Mouse (Mus musculus): Measurements from ENCODE around the gene Lrig2. TPM values are rescaled to one million over a fixed set of nuclear protein-coding genes. Genes with fewer than 3 reads are reported as not detected.

Lrig2 gene
- polyA plus RNA-seq, 2 experiments, result 15.0 to 20.2 TPM

- Histone ChIP-seq H3K4me3 (replicated peaks; ENCODE audit: low read length) (no peak overlapping the region), H3K36me3 (ENCODE audit: control insufficient read depth, insufficient read depth, low read length) (no peaks in the 10 kb centered on the region), H3K4me2 (replicated peaks; ENCODE audit: low read depth, low read length, severe bottlenecking) (no peak overlapping the region), H3K27ac (replicated peaks; ENCODE audit: low read depth, low read length) (no peak overlapping the region), H3K4me1 (ENCODE audit: control insufficient read depth, insufficient read depth, low read length) (no peaks in the 10 kb centered on the region), H3K9me3 (ENCODE audit: control insufficient read depth, low read length) (no peaks in the 10 kb centered on the region), H3K27me3 (ENCODE audit: control insufficient read depth, insufficient read depth, low read length) (no peaks in the 10 kb centered on the region), H3K9ac (ENCODE audit: low read depth, low read length, severe bottlenecking) (no peak overlapping the region)
- ATAC-seq (ENCODE audit: low FRiP score, low read depth) (no peak), DNase-seq (ENCODE audit: low spot score) (no peak)
- no peak for TF ChIP-seq POLR2A (IDR thresholded peaks at IDR 0.05; ENCODE audit: borderline replicate concordance, extremely low read depth, insufficient read depth, insufficient read length)
- WGBS, result 20% methylated on average over 2 of the region's 2 CpGs
Measured at GRCm38 (mm10) chr3:104525516-104525915, 13.8 kb upstream of the Lrig2 start.

- Histone ChIP-seq H3K9ac (ENCODE audit: low read depth, low read length, severe bottlenecking) (no peak overlapping the region), H3K36me3 (ENCODE audit: control insufficient read depth, insufficient read depth, low read length) (no peaks in the 10 kb centered on the region), H3K4me2 (replicated peaks; ENCODE audit: low read depth, low read length, severe bottlenecking) (no peak overlapping the region), H3K4me3 (replicated peaks; ENCODE audit: low read length) (no peak overlapping the region), H3K4me1 (ENCODE audit: control insufficient read depth, insufficient read depth, low read length) (no peaks in the 10 kb centered on the region), H3K27me3 (ENCODE audit: control insufficient read depth, insufficient read depth, low read length) (no peaks in the 10 kb centered on the region), H3K9me3 (ENCODE audit: control insufficient read depth, low read length) (no peaks in the 10 kb centered on the region), H3K27ac (replicated peaks; ENCODE audit: low read depth, low read length) (no peak overlapping the region)
- DNase-seq (ENCODE audit: low spot score), result no peak
- TF ChIP-seq POLR2A (IDR thresholded peaks at IDR 0.05; ENCODE audit: borderline replicate concordance, extremely low read depth, insufficient read depth, insufficient read length), result no peak
- 64% methylated on average over 1 of the region's 1 CpGs for WGBS
- no peak for ATAC-seq (ENCODE audit: low FRiP score, low read depth)
Measured at GRCm38 (mm10) chr3:104525029-104525428, 13.3 kb upstream of the Lrig2 start.

- Histone ChIP-seq H3K27me3 (ENCODE audit: control insufficient read depth, insufficient read depth, low read length) (no peaks in the 10 kb centered on the region), H3K36me3 (ENCODE audit: control insufficient read depth, insufficient read depth, low read length) (no peaks in the 10 kb centered on the region), H3K4me3 (replicated peaks; ENCODE audit: low read length) (no peak overlapping the region), H3K4me2 (replicated peaks; ENCODE audit: low read depth, low read length, severe bottlenecking) (no peak overlapping the region), H3K4me1 (ENCODE audit: control insufficient read depth, insufficient read depth, low read length) (no peaks in the 10 kb centered on the region), H3K9me3 (ENCODE audit: control insufficient read depth, low read length) (no peaks in the 10 kb centered on the region), H3K27ac (replicated peaks; ENCODE audit: low read depth, low read length) (no peak overlapping the region), H3K9ac (ENCODE audit: low read depth, low read length, severe bottlenecking) (no peak overlapping the region)
- ATAC-seq (ENCODE audit: low FRiP score, low read depth), result no peak
- DNase-seq (ENCODE audit: low spot score), result no peak
- TF ChIP-seq POLR2A (IDR thresholded peaks at IDR 0.05; ENCODE audit: borderline replicate concordance, extremely low read depth, insufficient read depth, insufficient read length), result no peak
- 81% methylated on average over 4 of the region's 4 CpGs for WGBS
Measured at GRCm38 (mm10) chr3:104523333-104523871, 11.7 kb upstream of the Lrig2 start.

- Histone ChIP-seq H3K36me3 (ENCODE audit: control insufficient read depth, insufficient read depth, low read length) (no peaks in the 10 kb centered on the region), H3K4me3 (replicated peaks; ENCODE audit: low read length) (no peak overlapping the region), H3K9me3 (ENCODE audit: control insufficient read depth, low read length) (no peaks in the 10 kb centered on the region), H3K4me2 (replicated peaks; ENCODE audit: low read depth, low read length, severe bottlenecking) (no peak overlapping the region), H3K9ac (ENCODE audit: low read depth, low read length, severe bottlenecking) (no peak overlapping the region), H3K4me1 (ENCODE audit: control insufficient read depth, insufficient read depth, low read length) (no peaks in the 10 kb centered on the region), H3K27ac (replicated peaks; ENCODE audit: low read depth, low read length) (no peak overlapping the region), H3K27me3 (ENCODE audit: control insufficient read depth, insufficient read depth, low read length) (no peaks in the 10 kb centered on the region)
- DNase-seq (ENCODE audit: low spot score), result no peak
- WGBS, result 41% methylated on average over 3 of the region's 3 CpGs
- ATAC-seq (ENCODE audit: low FRiP score, low read depth), result no peak
- TF ChIP-seq POLR2A (IDR thresholded peaks at IDR 0.05; ENCODE audit: borderline replicate concordance, extremely low read depth, insufficient read depth, insufficient read length), result no peak
Measured at GRCm38 (mm10) chr3:104521341-104521924, 9.7 kb upstream of the Lrig2 start.

GRCm38 (mm10) chr3:104520471-104520870 lies 8.8 kb upstream of the Lrig2 start:
- Histone ChIP-seq H3K36me3 (ENCODE audit: control insufficient read depth, insufficient read depth, low read length) (no peaks in the 10 kb centered on the region), H3K9me3 (ENCODE audit: control insufficient read depth, low read length) (no peaks in the 10 kb centered on the region), H3K4me2 (replicated peaks; ENCODE audit: low read depth, low read length, severe bottlenecking) (no peak overlapping the region), H3K9ac (ENCODE audit: low read depth, low read length, severe bottlenecking) (no peak overlapping the region), H3K4me1 (ENCODE audit: control insufficient read depth, insufficient read depth, low read length) (no peaks in the 10 kb centered on the region), H3K27me3 (ENCODE audit: control insufficient read depth, insufficient read depth, low read length) (no peaks in the 10 kb centered on the region), H3K27ac (replicated peaks; ENCODE audit: low read depth, low read length) (no peak overlapping the region), H3K4me3 (replicated peaks; ENCODE audit: low read length) (no peak overlapping the region)
- DNase-seq (ENCODE audit: low spot score) (no peak), ATAC-seq (ENCODE audit: low FRiP score, low read depth) (no peak)
- TF ChIP-seq POLR2A (IDR thresholded peaks at IDR 0.05; ENCODE audit: borderline replicate concordance, extremely low read depth, insufficient read depth, insufficient read length), result no peak
- WGBS, result 68% methylated on average over 3 of the region's 3 CpGs

Data from limb, embryonic 14.5 days (tissue).